Mouse (Mus musculus): ENCODE results near the gene Pfn2. TPM values are rescaled to one million over a fixed set of nuclear protein-coding genes. Genes with fewer than 3 reads are reported as not detected.
"Not testable (repeated sequence)": the region's sequence is repeated elsewhere in the genome, so short reads cannot be mapped to it uniquely, and the experiment has no call there.

Pfn2 gene
- polyA plus RNA-seq, 1 experiment: 0.05 TPM

DNA sequence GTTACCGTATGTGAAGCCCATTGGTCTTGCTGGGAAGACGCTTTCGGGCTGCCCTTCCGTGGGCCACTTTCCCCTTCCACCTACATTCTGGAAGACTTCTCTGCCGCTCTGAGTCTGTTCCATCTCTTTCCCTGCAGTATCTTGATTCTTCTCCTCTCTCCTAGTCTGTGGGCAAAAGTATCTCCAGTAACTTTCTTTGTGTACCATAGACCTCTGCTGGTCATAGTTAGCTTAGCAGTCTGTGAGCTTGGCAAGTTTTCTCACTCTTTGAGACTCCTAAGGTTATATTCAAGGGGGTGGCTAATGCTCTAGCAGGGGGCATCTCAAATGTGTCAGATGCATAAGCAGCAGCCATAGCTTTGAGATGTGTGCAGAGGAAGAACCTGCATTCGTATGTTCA lies 32.4 kb downstream of the Pfn2 start:
- no peaks in the 10 kb centered on the region for H3K27me3 ChIP-seq (ENCODE audit: control insufficient read depth)
- no peaks in the 10 kb centered on the region for H3K4me1 ChIP-seq (ENCODE audit: control insufficient read depth)
- no peak overlapping the region for H3K4me3 ChIP-seq (replicated peaks)
- no peaks in the 10 kb centered on the region for H3K36me3 ChIP-seq (ENCODE audit: control insufficient read depth)
- TF ChIP-seq GATA1 (IDR thresholded peaks at IDR 0.05; ENCODE audit: low read length) (no peak), TAL1 (IDR thresholded peaks at IDR 0.05; ENCODE audit: low read length) (no peak)
- no peaks in the 10 kb centered on the region for H3K9me3 ChIP-seq (ENCODE audit: control insufficient read depth, low read length)

DNA sequence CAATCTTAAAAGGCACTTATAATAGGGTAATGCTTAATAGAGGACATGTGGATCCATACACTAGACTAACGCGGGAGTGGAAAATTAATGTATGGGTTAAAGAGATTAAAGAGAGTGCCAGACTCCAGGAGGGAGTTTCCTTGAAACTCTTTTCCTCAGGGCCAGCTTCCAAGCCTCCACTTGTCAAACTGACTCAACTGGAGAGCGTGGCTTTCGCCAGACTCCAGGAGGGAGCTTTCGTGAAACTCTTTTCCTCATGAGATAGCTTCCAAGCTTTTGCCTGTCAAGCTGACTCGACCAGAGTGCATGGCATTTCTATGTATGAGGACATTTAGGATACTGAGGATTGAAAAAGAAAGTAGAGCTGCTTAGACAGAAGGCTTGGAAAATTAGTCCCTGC lies 52.8 kb downstream of the Pfn2 start:
- not testable (repeated sequence) for H3K4me3 ChIP-seq (replicated peaks); H3K27me3 ChIP-seq (ENCODE audit: control insufficient read depth); H3K36me3 ChIP-seq (ENCODE audit: control insufficient read depth); H3K9me3 ChIP-seq (ENCODE audit: control insufficient read depth, low read length); H3K4me1 ChIP-seq (ENCODE audit: control insufficient read depth)

Other genes starting within 250 kb of the Pfn2 start
- 1.2 and 2.6 TPM in 2 replicates for gene Commd2, start 196.4 kb downstream of the Pfn2 start, polyA plus RNA-seq (2012)
- gene Ankub1, start 155.3 kb downstream of the Pfn2 start, polyA plus RNA-seq (2012): 0.05 TPM in 1 of 2 replicates, not detected in the other
- gene Rnf13, start 112.0 kb downstream of the Pfn2 start, polyA plus RNA-seq (2012): 0.01 TPM in 1 of 2 replicates, not detected in the other

All from erythroblast, embryonic 14.5 days (primary cell).